Mouse (Mus musculus): ENCODE data around the gene Fnbp1. TPM values are rescaled to one million over a fixed set of nuclear protein-coding genes. Genes with fewer than 3 reads are reported as not detected.

Gene Fnbp1
- polyA plus RNA-seq, 1 experiment from 2014 or later = 19.4 TPM

DNA sequence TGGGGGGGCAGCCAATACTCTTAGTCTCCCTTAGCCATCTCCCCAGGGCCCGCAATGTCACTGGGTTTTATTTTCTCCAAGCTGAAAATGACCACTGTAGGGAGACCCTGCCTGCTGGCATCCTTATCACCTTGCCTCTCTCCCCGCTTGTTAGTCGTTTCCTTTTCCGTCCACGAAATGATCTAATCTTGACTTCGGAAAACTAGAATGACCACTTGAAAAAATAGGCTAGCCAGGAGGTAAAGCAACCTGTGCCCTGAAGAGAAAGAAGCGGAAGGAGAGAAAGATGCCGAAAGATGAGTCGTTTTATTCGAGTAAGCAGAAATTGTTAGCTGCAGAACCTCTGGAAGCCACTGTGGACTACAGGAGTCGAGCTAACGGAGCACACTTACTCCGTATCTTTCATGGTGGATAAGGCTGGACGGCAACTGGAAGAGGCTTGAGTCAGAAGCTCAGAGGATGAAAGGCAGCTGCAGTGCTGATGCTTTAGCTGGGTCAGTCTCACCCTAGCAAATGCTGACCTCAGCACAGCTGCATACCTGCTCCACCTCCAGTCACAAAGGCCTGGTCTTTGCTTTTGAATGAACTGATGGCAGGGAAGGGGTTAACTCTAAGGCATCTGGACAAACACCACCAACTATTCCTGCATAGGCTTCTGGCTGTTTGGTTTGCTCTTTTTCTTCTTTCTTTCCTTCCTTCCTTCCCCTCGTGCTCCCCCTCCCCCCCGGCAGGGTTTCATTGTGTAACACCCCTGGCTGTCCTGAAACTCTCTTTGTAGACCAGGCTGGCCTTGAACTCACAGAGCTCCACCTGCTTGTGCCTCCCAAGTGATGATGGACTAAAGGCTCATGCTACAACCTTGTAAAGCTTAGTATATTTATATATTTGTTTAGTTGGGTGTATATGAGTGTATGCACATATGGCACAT is 2.2 kb upstream of the Fnbp1 start:
- no peaks in the 10 kb centered on the region for H3K9me3 ChIP-seq
- H3K4me2 ChIP-seq (replicated peaks) = no peak overlapping the region
- no peak for ATAC-seq (replicated peaks)
- WGBS = 84% methylated on average over 16 of the region's 16 CpGs
- H3K9ac ChIP-seq (replicated peaks) = no peak overlapping the region
- H3K36me3 ChIP-seq = peaks cover 16% of the 10 kb centered on the region
- no peaks in the 10 kb centered on the region for H3K27me3 ChIP-seq
- H3K27ac ChIP-seq (replicated peaks) = no peak overlapping the region
- H3K4me3 ChIP-seq = no peak overlapping the region
- peaks cover 19% of the 10 kb centered on the region for H3K4me1 ChIP-seq

DNA sequence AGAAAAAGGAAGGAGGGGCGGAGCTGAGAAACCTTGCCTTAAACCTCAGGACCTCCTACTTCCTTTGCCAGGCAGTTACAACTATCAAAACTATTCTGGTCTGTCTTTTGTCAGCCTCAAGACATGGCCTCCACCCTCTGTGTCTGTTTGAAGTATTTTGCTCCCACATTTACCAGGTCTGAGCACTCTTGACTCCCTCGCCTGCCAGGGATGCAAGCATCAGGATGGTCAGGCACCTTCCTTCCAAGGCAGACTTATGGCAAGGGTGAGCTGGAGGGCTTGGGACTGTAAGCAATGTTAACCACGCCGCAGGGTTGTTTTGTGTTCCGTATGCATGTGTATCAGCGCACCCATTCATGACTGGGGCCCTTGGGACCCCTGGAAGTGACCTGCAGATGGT is 1.5 kb upstream of the Fnbp1 start:
- no peak overlapping the region for H3K9ac ChIP-seq (replicated peaks)
- H3K4me2 ChIP-seq (replicated peaks) = no peak overlapping the region
- peaks cover 19% of the 10 kb centered on the region for H3K4me1 ChIP-seq
- H3K27ac ChIP-seq (replicated peaks) = no peak overlapping the region
- no peak overlapping the region for H3K4me3 ChIP-seq
- WGBS = 84% methylated on average over 6 of the region's 6 CpGs
- no peaks in the 10 kb centered on the region for H3K9me3 ChIP-seq
- no peak for ATAC-seq (replicated peaks)
- H3K36me3 ChIP-seq = peaks cover 16% of the 10 kb centered on the region
- H3K27me3 ChIP-seq = no peaks in the 10 kb centered on the region

- Histone ChIP-seq H3K27me3 (no peaks in the 10 kb centered on the region), H3K9me3 (no peaks in the 10 kb centered on the region), H3K4me2 (replicated peaks) (peak overlapping the region; percentile 90), H3K4me1 (peaks cover 19% of the 10 kb centered on the region), H3K9ac (replicated peaks) (peak overlapping the region; percentile 86; the same call in 1 of the 2 replicates), H3K4me3 (peak overlapping the region; percentile 88), H3K36me3 (peaks cover 10% of the 10 kb centered on the region), H3K27ac (replicated peaks) (peak overlapping the region; percentile 87; the same call in 1 of the 2 replicates)
- WGBS = 37% methylated on average over 3 of the region's 3 CpGs
- ATAC-seq (replicated peaks) = no peak
Observed at GRCm38 (mm10) chr2:31142505-31142904, 697 bp upstream of the Fnbp1 start.

GRCm38 (mm10) chr2:31141074-31141866 is 538 bp downstream of the Fnbp1 start:
- Histone ChIP-seq H3K27ac (replicated peaks) (peak overlapping the region; percentile 87), H3K27me3 (no peaks in the 10 kb centered on the region), H3K4me3 (peak overlapping the region; percentile 88), H3K36me3 (peaks cover 2% of the 10 kb centered on the region), H3K9ac (replicated peaks) (peak overlapping the region; percentile 86), H3K4me1 (peaks cover 19% of the 10 kb centered on the region), H3K4me2 (replicated peaks) (peak overlapping the region; percentile 90), H3K9me3 (no peaks in the 10 kb centered on the region)
- WGBS = under 1% methylated on average over 73 of the region's 78 CpGs
- ATAC-seq (replicated peaks) = peak; percentile 77

GRCm38 (mm10) chr2:31140772-31141073 is 1.1 kb downstream of the Fnbp1 start:
- Histone ChIP-seq H3K36me3 (no peaks in the 10 kb centered on the region), H3K4me1 (peaks cover 19% of the 10 kb centered on the region), H3K9me3 (no peaks in the 10 kb centered on the region), H3K4me2 (replicated peaks) (peak overlapping the region; percentile 90), H3K27me3 (no peaks in the 10 kb centered on the region), H3K27ac (replicated peaks) (no peak overlapping the region), H3K9ac (replicated peaks) (peak overlapping the region; percentile 86), H3K4me3 (peak overlapping the region; percentile 88)
- WGBS = 7% methylated on average over 10 of the region's 10 CpGs
- no peak for ATAC-seq (replicated peaks)

- Histone ChIP-seq H3K36me3 (no peaks in the 10 kb centered on the region), H3K27me3 (no peaks in the 10 kb centered on the region), H3K9me3 (no peaks in the 10 kb centered on the region), H3K4me3 (peak overlapping the region; percentile 88), H3K4me2 (replicated peaks) (peak overlapping the region; percentile 90), H3K4me1 (peaks cover 19% of the 10 kb centered on the region), H3K27ac (replicated peaks) (no peak overlapping the region), H3K9ac (replicated peaks) (peak overlapping the region; percentile 86; the same call in 1 of the 2 replicates)
- WGBS = 81% methylated on average over 12 of the region's 12 CpGs
- no peak for ATAC-seq (replicated peaks)
Observed at GRCm38 (mm10) chr2:31139991-31140771, 1.6 kb downstream of the Fnbp1 start.

- H3K4me1 ChIP-seq = peaks cover 19% of the 10 kb centered on the region
- no peak overlapping the region for H3K9ac ChIP-seq (replicated peaks)
- H3K27ac ChIP-seq (replicated peaks) = no peak overlapping the region
- H3K27me3 ChIP-seq = no peaks in the 10 kb centered on the region
- no peak overlapping the region for H3K4me3 ChIP-seq
- H3K36me3 ChIP-seq = no peaks in the 10 kb centered on the region
- ATAC-seq (replicated peaks) = no peak
- H3K4me2 ChIP-seq (replicated peaks) = no peak overlapping the region
- H3K9me3 ChIP-seq = no peaks in the 10 kb centered on the region
- WGBS = 81% methylated on average over 10 of the region's 10 CpGs
Observed at GRCm38 (mm10) chr2:31139174-31139632, 2.6 kb downstream of the Fnbp1 start.

- Histone ChIP-seq H3K9ac (replicated peaks) (no peak overlapping the region), H3K27me3 (no peaks in the 10 kb centered on the region), H3K4me3 (no peak overlapping the region), H3K36me3 (no peaks in the 10 kb centered on the region), H3K4me2 (replicated peaks) (no peak overlapping the region), H3K9me3 (no peaks in the 10 kb centered on the region), H3K4me1 (peaks cover 14% of the 10 kb centered on the region), H3K27ac (replicated peaks) (no peak overlapping the region)
- 80% methylated on average over 14 of the region's 14 CpGs for WGBS
- no peak for ATAC-seq (replicated peaks)
Observed at GRCm38 (mm10) chr2:31137018-31137590, 4.7 kb downstream of the Fnbp1 start.

GRCm38 (mm10) chr2:31136338-31136737 is 5.5 kb downstream of the Fnbp1 start:
- no peaks in the 10 kb centered on the region for H3K9me3 ChIP-seq
- peaks cover 14% of the 10 kb centered on the region for H3K4me1 ChIP-seq
- H3K4me2 ChIP-seq (replicated peaks) = no peak overlapping the region
- no peaks in the 10 kb centered on the region for H3K27me3 ChIP-seq
- H3K9ac ChIP-seq (replicated peaks) = no peak overlapping the region
- H3K27ac ChIP-seq (replicated peaks) = no peak overlapping the region
- no peaks in the 10 kb centered on the region for H3K36me3 ChIP-seq
- no peak overlapping the region for H3K4me3 ChIP-seq
- 49% methylated on average over 9 of the region's 13 CpGs for WGBS
- no peak for ATAC-seq (replicated peaks)

DNA sequence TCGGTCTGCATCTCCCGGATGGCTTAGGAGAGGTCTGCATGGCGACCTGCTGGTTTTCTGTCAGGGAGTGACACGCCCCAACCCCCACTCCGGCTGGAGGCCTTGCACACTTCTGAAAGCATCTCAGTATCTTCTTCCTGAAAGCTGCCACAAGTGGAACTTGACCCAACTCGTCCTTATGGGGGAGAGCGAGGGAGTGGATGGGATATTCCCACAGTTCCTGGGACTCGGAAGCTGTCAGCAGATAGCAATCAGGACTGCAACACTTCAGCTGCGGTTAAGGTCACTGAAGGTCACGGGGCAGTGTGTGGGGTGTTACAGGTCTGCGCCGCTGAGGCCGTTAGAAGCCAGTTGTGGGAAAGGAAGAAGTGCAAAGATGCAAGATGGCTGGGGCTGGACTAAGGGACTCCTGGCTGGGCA is 6.3 kb downstream of the Fnbp1 start:
- 77% methylated on average over 13 of the region's 13 CpGs for WGBS
- ATAC-seq (replicated peaks) = no peak

DNA sequence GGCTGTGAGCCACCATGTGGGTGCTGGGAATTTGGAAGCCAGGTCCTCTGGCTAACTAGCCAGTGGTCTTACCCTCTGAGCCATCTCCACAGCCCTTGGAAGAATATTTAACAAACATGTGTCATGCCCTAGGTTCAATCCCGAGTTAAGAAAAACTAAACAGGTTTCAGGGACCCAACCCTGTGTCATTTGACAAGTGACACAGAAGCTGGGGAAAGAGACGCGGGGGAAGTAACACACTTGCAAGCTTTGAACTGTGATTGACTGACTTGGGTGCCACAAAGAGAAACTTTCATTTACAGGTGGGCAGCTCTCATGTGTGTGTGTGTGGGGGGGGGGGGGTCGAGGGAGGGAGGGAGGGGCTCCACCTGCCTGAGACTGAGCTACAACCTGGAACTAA is 7.8 kb downstream of the Fnbp1 start:
- WGBS = 73% methylated on average over 4 of the region's 4 CpGs
- Histone ChIP-seq H3K4me1 (no peaks in the 10 kb centered on the region), H3K27me3 (no peaks in the 10 kb centered on the region), H3K36me3 (no peaks in the 10 kb centered on the region), H3K4me2 (replicated peaks) (no peak overlapping the region), H3K9ac (replicated peaks) (no peak overlapping the region), H3K9me3 (no peaks in the 10 kb centered on the region), H3K4me3 (no peak overlapping the region), H3K27ac (replicated peaks) (no peak overlapping the region)
- no peak for ATAC-seq (replicated peaks)

More for the DNA sequence above, 6.3 kb downstream of the Fnbp1 start:
- H3K27ac ChIP-seq (replicated peaks) = no peak overlapping the region
- peaks cover 8% of the 10 kb centered on the region for H3K4me1 ChIP-seq
- no peaks in the 10 kb centered on the region for H3K9me3 ChIP-seq
- H3K9ac ChIP-seq (replicated peaks) = no peak overlapping the region
- H3K36me3 ChIP-seq = no peaks in the 10 kb centered on the region
- H3K4me3 ChIP-seq = no peak overlapping the region
- no peaks in the 10 kb centered on the region for H3K27me3 ChIP-seq
- H3K4me2 ChIP-seq (replicated peaks) = no peak overlapping the region

Measured in forebrain, embryonic 15.5 days (tissue).